Mouse (Mus musculus) ES-E14 (cell line): ENCODE data around the gene Ldlrad3.

Experiments used
- CHD2 ChIP-seq: IDR thresholded peaks from 2 replicates; pipeline ENCODE4 v1.6.1; 2014; ENCODE audit warnings: mild to moderate bottlenecking, low read depth, low read length, inconsistent platforms
- MAFK ChIP-seq: IDR thresholded peaks from 2 replicates; pipeline ENCODE4 v1.6.1; 2014; ENCODE audit warnings: mild to moderate bottlenecking, low read depth, low read length, inconsistent platforms; ENCODE audit not compliant: insufficient read depth
- ZC3H11A ChIP-seq: IDR thresholded peaks from 2 replicates; pipeline ENCODE4 v1.6.1; 2012; ENCODE audit warnings: low read depth, mild to moderate bottlenecking, inconsistent platforms, low read length, borderline replicate concordance
- ZNF384 ChIP-seq: IDR thresholded peaks from 2 replicates; pipeline ENCODE4 v1.6.1; 2012; ENCODE audit warnings: low read depth, low read length, inconsistent platforms

- TF ChIP-seq ZC3H11A (no peak), MAFK (no peak), CHD2 (no peak), ZNF384 (no peak)
These were observed 261.0 kb downstream of the Ldlrad3 start for GRCm38 (mm10) chr2:101925183-101925582.
